Mouse (Mus musculus): ENCODE measurements around the gene Neurod2.

Neurod2 gene

GRCm38 (mm10) chr11:98329081-98329959 is at the start of gene Neurod2:
Neurod2 (minus strand) TSS chr11:98329648.
- DNase-seq = no peak

DNA sequence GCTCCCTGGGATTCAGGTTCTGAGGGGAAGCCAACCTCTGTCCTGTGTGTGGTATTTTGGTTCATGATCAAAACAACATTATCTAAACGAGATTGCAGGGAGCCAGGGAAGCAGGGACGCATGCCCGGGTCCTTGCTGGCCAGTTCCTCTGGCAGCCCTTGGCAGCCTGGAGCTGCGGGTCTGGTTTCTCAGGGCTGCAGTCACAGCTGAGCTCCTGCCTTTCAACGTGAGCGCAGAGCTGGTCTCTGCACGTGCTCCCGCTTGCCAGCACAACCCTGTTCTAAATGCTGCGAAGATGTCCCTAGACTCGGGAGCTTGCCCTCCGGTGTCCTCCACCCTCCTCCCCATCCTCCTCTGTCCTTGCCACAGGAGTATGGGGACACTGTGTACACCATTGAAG is 48.3 kb upstream of the Neurod2 start:
- DNase-seq = no peak

- no peak for DNase-seq
Measured at GRCm38 (mm10) chr11:98376756-98377155, 47.3 kb upstream of the Neurod2 start.

DNA sequence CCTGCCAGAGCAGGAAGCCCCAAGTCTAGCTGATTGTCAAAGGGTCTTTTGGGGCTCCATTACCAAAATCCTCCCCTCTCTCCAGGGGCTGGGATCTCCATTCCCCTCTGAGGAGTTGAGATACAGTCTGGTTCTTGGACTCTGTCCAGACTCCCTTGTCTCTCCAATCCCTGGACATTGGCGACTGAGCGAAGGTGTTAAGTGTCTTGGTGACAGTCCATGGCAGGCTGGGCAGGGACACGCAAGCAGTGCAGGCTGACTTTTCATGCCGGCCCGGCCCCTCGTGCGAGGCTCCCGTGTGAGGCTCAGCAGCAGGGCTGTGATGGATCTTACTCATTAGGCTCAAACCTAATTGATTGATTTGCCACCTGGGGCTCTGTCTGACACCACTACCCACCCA is 44.8 kb upstream of the Neurod2 start:
- DNase-seq = no peak

DNA sequence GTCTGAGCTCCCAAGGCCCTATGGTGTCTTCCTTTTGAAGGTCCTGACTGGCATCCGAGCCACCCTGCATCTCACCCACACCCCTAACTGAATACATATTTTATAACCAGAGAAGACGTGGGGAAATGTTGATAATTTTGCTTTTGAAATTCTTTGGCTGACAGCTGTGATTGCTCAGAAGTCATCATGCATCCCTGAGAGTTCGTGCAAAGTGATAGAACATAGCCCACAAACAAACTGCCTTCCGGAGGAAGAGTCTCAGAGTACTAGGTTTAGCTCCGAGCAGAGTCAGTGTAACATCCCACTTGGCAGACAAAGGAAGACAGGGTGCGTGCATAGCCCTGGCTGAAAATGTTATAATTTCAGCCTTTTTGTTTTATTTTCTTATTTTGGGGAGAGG is 43.8 kb upstream of the Neurod2 start:
- no peak for DNase-seq

DNA sequence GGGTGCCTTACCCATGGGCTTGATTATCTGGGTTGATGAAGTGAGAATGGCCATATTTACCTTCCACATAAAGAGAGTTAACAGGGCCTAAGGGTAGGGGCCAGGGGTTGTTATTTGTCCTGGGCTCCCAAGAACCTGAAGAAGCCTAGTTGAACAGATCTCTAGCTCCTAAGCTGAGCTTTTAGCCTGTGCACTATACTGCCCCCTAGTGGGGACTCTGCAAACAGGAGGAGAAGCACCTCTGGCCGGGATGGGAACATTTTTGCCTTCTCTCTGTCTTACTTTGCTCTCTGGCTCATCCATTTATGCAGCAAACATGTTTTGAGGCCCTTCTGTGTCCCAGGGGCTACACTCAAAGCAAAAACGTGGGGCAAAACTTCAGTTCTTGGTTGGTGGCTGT is 43.0 kb upstream of the Neurod2 start:
- DNase-seq = peak; percentile 73

GRCm38 (mm10) chr11:98371556-98372240 is 42.2 kb upstream of the Neurod2 start:
- DNase-seq = no peak

DNA sequence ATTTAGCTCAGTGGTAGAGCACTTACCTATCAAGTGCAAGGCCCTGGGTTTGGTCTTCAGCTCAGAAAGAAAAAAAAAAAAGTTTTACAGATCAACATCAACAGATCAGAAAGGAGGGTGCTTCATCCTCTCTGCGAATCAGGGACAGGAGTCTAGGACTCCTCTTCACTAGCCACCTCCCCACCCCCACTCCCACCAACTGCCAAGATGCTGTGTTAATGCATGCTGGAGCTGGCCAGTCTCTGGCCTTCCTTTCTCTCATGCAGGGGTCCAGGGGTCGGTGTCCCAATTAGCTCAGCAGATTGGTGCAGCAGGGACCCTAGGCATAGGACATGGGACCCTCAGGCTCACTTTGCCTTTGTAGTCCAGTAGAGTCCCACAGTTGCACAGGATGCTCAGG is 41.1 kb upstream of the Neurod2 start:
- DNase-seq = no peak

GRCm38 (mm10) chr11:98369337-98369736 is 39.9 kb upstream of the Neurod2 start:
- DNase-seq = no peak

- DNase-seq = no peak
Measured at GRCm38 (mm10) chr11:98367863-98368186, 38.4 kb upstream of the Neurod2 start.

GRCm38 (mm10) chr11:98367171-98367862 is 37.9 kb upstream of the Neurod2 start:
- no peak for DNase-seq

GRCm38 (mm10) chr11:98366290-98366689 is 36.8 kb upstream of the Neurod2 start:
- DNase-seq = no peak

DNA sequence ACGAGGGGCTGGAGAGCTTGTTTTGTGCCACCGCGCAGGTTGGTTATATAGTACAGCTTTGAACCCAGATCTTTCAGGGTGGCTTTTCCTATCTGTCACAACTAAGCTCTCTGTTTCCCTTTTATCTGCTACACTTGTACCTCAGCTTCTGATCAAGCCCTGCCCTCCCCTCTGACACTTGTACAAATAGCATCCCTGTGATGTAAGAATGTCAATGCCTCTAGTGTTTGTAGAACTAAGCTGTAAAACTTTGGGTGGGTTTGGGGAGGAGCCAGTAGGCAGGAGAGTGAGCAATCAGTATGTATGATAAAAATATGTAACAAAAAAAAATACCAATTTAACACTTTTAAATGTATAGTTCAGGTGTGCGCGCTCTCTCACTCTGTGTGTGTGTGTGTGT is 35.0 kb upstream of the Neurod2 start:
- no peak for DNase-seq

DNA sequence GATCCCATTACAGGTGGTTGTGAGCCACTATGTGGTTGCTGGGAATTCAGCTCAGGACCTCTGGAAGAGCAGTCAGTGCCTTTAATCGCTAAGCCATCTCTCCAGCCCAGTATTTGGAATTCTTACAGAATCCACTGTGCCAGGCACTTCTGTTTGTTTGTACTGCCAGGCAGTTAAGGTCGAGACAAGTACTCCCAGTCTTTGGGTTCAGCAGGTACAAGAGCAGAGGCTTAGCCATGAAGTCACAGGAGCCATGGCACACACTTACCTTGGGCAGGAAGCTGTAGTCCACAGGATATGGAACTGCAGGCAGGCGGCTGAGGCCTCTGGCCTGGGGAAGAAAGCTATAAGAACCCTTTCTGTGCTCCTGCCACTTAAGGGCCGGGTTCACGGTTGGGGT is 34.4 kb upstream of the Neurod2 start:
- DNase-seq = no peak

DNA sequence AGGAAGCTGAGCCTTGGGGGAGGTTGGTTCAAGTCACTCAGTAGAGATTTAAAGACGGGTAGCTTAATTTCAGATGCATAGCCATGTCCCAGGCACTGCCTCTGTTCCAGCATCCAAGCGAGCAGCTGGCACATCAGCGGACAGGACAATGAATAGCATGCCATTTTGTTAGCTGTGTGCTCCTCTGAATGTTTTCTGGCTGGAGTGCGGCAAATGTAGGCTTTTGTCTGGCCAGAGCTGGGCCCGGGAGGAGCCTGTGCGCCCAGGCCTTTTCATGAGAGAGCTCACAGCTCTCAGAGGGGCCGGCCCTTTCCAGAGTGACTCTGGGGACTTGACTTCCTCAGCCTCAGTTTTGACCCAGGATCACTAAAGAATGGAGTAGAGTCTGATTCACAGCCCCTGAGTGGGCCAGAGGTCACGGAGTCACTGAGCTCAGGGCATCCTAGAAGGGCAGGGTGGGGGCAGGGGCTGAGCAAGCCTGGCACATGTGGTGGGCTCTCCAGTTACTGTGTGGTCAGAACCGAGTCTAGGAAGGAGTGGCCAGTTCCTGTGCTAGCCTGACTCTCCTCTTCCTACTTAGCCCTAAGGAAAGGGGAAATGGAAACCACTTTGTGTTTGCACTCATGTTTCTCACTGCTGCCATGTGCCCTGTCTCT is 31.5 kb upstream of the Neurod2 start:
- DNase-seq = no peak

GRCm38 (mm10) chr11:98358161-98359083 is 29.0 kb upstream of the Neurod2 start, which contains the start of gene Stard3:
Stard3 (plus strand) TSS chr11:98358368.
- DNase-seq = peak; percentile 96

DNA sequence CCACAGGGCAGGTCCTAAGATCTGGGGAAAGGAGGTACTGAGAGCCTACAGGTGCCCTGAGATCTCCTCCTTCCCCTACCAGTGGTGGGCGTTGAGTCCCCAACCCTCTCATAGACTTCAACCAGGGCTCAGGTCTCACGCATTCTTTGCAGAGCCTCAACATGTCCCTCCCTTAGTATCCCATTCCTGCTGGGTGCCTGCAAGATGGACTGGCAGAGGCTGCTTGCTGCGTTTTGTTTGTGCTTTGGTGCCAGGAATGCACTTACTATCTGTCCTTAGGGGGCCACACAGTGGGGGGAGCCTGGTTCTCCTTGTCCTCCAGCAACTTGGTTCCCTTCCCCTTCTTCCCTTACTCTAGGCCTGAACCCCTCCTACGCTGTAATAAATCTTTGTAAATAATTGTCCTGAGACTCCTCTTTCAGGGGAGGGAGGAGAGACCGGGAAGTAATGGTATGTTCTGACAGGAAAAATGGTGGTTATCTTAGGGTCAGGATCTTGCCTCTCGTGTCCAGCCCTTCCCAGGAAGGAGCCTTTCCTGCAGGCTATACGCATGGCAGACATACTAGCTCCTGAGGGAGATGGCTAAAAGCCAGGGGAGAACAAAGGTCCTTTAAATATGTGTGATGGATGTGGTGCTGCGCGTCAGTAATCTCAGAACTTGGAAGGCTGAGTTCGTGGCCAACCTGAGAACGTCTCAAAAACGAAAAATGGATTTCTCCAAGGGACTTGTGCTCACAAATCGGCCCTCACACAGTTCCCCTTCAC is 28.1 kb upstream of the Neurod2 start:
- DNase-seq = no peak

DNA sequence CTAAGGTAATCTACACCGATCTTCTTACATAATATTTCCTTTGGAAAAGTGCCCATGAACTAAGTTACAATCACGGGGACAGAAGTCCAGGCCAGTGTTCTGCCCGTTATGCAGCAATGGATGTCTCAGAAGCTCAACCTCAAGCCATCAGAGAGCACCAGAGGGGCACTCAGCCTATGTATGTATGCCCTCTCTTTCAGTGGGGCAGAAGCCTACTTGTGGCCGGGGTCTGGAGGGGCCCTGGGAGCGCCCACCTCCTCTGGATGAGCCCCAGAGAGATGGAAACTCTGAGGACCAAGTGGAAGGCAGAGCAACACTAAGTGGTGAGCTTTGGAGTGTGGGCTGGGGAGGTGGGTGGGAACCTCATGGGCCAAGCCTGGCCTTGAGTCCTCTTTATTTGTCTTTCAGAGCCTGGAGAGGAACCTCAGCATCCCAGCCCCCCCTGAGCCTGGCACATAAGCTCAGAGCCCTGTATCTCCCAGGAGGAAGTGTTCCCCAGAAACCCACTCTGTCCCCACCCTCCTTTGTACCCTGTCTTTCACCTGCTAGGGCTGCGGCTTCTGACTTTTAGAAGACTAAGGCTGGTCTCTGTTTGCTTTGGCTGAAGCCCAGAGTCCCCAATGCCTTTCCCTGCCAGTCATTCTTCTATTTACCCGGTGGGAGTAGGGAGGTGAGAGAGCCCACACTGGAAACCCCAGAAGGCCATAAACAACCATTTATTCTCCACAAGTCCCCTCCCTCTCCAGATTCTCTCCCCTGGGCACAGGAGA is 27.4 kb upstream of the Neurod2 start:
- DNase-seq = no peak

GRCm38 (mm10) chr11:98355732-98356299 is 26.4 kb upstream of the Neurod2 start:
- DNase-seq = peak; percentile 54

GRCm38 (mm10) chr11:98354445-98354844 is 25.0 kb upstream of the Neurod2 start:
- DNase-seq = no peak
